Mouse (Mus musculus) small intestine, adult 2 months (tissue): ENCODE measurements around the gene Tmem19. TPM values are rescaled to one million over a fixed set of nuclear protein-coding genes. Genes with fewer than 3 reads are reported as not detected.

ENCODE experiments used
- H3K27ac ChIP-seq: fragments of 200-500 bp; 2 replicates; pipeline ENCODE4 v1.5.1; 2012; ENCODE audit warnings: low read depth, low read length, control low read depth, inconsistent platforms; ENCODE audit not compliant: insufficient read depth
- H3K27me3 ChIP-seq: fragments of 200-500 bp; 2 replicates; pipeline ENCODE4 v1.6.1; 2012; ENCODE audit warnings: mild to moderate bottlenecking, moderate library complexity, low read length, inconsistent platforms; ENCODE audit not compliant: control insufficient read depth, insufficient read depth
- H3K36me3 ChIP-seq: fragments of 200-500 bp; 2 replicates; pipeline ENCODE4 v1.6.1; 2012; ENCODE audit warnings: mild to moderate bottlenecking, low read length, control low read depth, inconsistent platforms; ENCODE audit not compliant: control insufficient read depth, insufficient read depth
- H3K4me1 ChIP-seq: fragments of 200-500 bp; 2 replicates; pipeline ENCODE4 v1.6.1; 2012; ENCODE audit warnings: low read length, inconsistent platforms, mixed read lengths; ENCODE audit not compliant: control insufficient read depth, insufficient read depth, insufficient read length
- H3K4me3 ChIP-seq: fragments of 200-500 bp; 2 replicates; pipeline ENCODE4 v1.5.1; 2012; ENCODE audit warnings: low read depth, mild to moderate bottlenecking, control low read depth, inconsistent platforms, low read length, moderate library complexity
- CTCF ChIP-seq: fragments of 200-500 bp; IDR thresholded peaks from 2 replicates; pipeline ENCODE4 v1.5.1; 2012; ENCODE audit warnings: low read depth, mild to moderate bottlenecking, control low read depth, inconsistent platforms, low read length, moderate library complexity, mixed read lengths; ENCODE audit not compliant: insufficient replicate concordance, insufficient read length; ENCODE audit errors: extremely low read depth
- POLR2A ChIP-seq: fragments of 200-500 bp; IDR thresholded peaks from 2 replicates; pipeline ENCODE4 v1.6.1; 2012; ENCODE audit warnings: low read depth, mild to moderate bottlenecking, control low read depth, inconsistent platforms, low read length, moderate library complexity
- WGBS: fragments of 180-500 bp; shearing (Covaris S2); methylation state at CpG from one replicate; pipeline ENCODE4 v1.1.7; 2018; 5-methylcytosine and 5-hydroxymethylcytosine counted together
- polyA plus RNA-seq: library from polyadenylated mRNA; depleted of rRNA; stranded (reverse); fragments of >200 nt; gene quantifications from 2 replicates; pipeline ENCODE4 v1.2.3, GENCODE M21; 2012

Tmem19 gene
- polyA plus RNA-seq, 1 experiment, result 29.9 TPM

DNA sequence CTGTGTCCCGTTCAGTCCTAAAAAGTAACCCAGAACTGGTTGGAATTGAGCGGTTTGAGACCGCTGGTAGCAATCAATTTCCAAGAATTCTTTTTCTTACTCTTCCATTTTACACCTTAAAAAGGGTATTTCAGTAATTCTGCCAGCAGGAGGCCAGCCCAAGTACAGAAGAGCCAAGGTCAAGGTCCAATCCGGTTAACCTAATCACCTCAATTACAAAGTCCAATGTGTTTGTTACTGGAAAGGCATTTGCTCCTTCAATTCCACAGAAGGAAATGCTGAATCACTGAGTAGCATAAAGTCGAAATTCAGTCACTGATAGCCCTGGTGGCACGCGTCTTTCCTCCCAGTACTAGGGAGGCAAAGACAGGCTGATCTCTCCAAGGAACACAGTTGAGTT lies 3.2 kb downstream of the Tmem19 start:
- TF ChIP-seq CTCF (no peak), POLR2A (no peak)
- peak overlapping the region; percentile 60 for H3K27ac ChIP-seq
- WGBS, result 52% methylated on average over 7 of the region's 7 CpGs
- H3K27me3 ChIP-seq, result no peaks in the 10 kb centered on the region
- H3K36me3 ChIP-seq, result peaks cover 16% of the 10 kb centered on the region
- H3K4me1 ChIP-seq, result peaks cover 17% of the 10 kb centered on the region
- H3K4me3 ChIP-seq, result no peak overlapping the region

GRCm38 (mm10) chr10:115358216-115358919 lies 3.9 kb downstream of the Tmem19 start:
- H3K27me3 ChIP-seq, result no peaks in the 10 kb centered on the region
- 85% methylated on average over 17 of the region's 17 CpGs for WGBS
- H3K36me3 ChIP-seq, result peaks cover 16% of the 10 kb centered on the region
- H3K4me1 ChIP-seq, result peaks cover 16% of the 10 kb centered on the region
- TF ChIP-seq POLR2A (no peak), CTCF (no peak)
- H3K27ac ChIP-seq, result peak overlapping the region; percentile 60
- H3K4me3 ChIP-seq, result no peak overlapping the region

DNA sequence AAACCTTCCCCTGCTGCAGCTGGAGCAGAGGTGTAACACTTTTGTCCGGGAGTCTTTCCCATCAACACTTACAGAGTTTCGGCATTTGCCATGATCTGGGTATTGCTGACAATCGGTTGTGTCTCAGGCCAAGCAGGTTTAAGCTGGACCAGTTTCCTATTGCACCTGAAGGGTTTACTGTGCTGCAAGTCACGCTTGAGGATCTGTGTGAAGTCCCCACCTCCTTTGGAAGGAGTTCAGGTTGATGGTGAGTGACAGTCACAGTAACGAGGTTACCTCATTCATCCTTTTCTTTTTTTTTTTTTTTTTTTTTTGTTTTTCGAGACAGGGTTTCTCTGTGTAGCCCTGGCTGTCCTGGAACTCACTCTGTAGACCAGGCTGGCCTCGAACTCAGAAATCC lies 6.2 kb downstream of the Tmem19 start:
- H3K4me3 ChIP-seq, result no peak overlapping the region
- no peaks in the 10 kb centered on the region for H3K27me3 ChIP-seq
- peaks cover 9% of the 10 kb centered on the region for H3K4me1 ChIP-seq
- 89% methylated on average over 6 of the region's 7 CpGs for WGBS
- no peak overlapping the region for H3K27ac ChIP-seq
- peaks cover 16% of the 10 kb centered on the region for H3K36me3 ChIP-seq
- TF ChIP-seq POLR2A (no peak), CTCF (no peak)

GRCm38 (mm10) chr10:115355016-115355415 lies 7.3 kb downstream of the Tmem19 start:
- Histone ChIP-seq H3K27me3 (no peaks in the 10 kb centered on the region), H3K4me1 (peaks cover 11% of the 10 kb centered on the region), H3K36me3 (peaks cover 16% of the 10 kb centered on the region), H3K27ac (no peak overlapping the region), H3K4me3 (no peak overlapping the region)
- WGBS, result 55% methylated on average over 6 of the region's 6 CpGs
- TF ChIP-seq POLR2A (no peak), CTCF (no peak)

DNA sequence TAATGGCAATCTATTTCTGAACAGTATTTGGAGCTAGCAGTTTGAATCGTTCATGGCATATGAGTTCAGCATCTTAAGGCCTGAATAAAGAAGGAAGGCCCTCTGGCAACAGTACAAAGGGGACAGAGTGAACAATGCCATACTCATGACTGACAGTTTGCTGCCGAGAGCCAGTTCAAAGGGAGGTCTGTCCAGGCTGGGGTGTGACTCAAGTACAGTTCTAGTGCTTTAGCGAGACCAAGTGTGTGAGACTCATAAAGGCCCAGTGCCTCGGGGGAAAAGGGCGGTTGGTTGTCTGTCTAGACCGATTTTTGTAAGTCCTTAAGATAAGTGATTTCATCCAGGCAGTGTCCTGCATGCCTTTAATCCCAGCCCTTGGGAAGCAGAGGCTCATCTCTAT lies 7.7 kb downstream of the Tmem19 start:
- Histone ChIP-seq H3K27ac (no peak overlapping the region; the same call in 1 of the 2 replicates), H3K36me3 (peaks cover 16% of the 10 kb centered on the region), H3K4me3 (no peak overlapping the region), H3K27me3 (no peaks in the 10 kb centered on the region), H3K4me1 (peaks cover 11% of the 10 kb centered on the region)
- TF ChIP-seq CTCF (no peak), POLR2A (no peak)
- 64% methylated on average over 6 of the region's 6 CpGs for WGBS

DNA sequence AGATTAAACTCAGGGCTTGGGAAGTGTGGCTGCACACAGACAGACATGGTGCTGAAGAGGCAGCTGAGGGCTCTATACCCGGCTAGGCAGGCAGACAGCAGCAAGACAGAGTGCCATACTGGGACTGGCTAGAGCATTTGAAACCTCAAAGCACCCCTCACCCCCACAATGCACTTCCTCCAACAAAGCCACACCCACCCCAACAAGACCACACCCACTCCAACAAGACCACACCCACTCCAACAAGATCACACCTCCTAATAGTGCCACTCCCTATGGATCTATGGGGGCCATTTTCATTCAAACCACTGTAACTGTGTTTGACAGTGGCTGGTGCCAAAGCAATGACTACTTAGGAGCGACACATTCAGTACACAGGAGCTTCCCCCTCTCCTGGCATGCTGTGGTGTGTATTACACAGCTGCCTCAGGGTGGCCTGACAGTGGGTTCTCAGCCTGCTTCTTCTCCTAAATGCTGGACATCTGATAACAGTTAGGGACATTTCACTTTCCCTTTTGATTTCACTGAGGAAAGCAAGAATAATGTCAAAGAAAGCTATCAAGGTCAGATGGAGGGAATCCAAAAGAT lies 11.4 kb downstream of the Tmem19 start:
- no peak overlapping the region for H3K4me3 ChIP-seq
- no peak for TF ChIP-seq POLR2A
- TF ChIP-seq CTCF, result no peak
- H3K4me1 ChIP-seq, result peaks cover 10% of the 10 kb centered on the region; the same call in 1 of the 2 replicates
- 74% methylated on average over 2 of the region's 2 CpGs for WGBS
- peak overlapping the region; percentile 35; the same call in 1 of the 2 replicates for H3K27ac ChIP-seq
- H3K36me3 ChIP-seq, result peaks cover 5% of the 10 kb centered on the region
- H3K27me3 ChIP-seq, result no peaks in the 10 kb centered on the region

GRCm38 (mm10) chr10:115349509-115349908 lies 12.8 kb downstream of the Tmem19 start:
- Histone ChIP-seq H3K4me3 (no peak overlapping the region), H3K27me3 (no peaks in the 10 kb centered on the region), H3K36me3 (peaks cover 8% of the 10 kb centered on the region), H3K27ac (peak overlapping the region; percentile 52), H3K4me1 (peaks cover 10% of the 10 kb centered on the region; the same call in 1 of the 2 replicates)
- WGBS, result 32% methylated on average over 7 of the region's 7 CpGs
- TF ChIP-seq POLR2A (no peak), CTCF (no peak)

- H3K4me3 ChIP-seq, result no peak overlapping the region
- H3K27ac ChIP-seq, result peak overlapping the region; percentile 52
- no peaks in the 10 kb centered on the region for H3K27me3 ChIP-seq
- peaks cover 10% of the 10 kb centered on the region; the same call in 1 of the 2 replicates for H3K4me1 ChIP-seq
- H3K36me3 ChIP-seq, result peaks cover 8% of the 10 kb centered on the region
- no peak for TF ChIP-seq POLR2A
- no peak for TF ChIP-seq CTCF
- 36% methylated on average over 10 of the region's 10 CpGs for WGBS
Observed at GRCm38 (mm10) chr10:115349029-115349428, 13.3 kb downstream of the Tmem19 start.
